Mouse (Mus musculus) testis, adult 2 months (tissue): ENCODE measurements around the gene Prph.

ENCODE experiments used
- CTCF ChIP-seq: fragments of 200-500 bp; IDR thresholded peaks from 2 replicates; pipeline ENCODE4 v1.5.1; 2012; ENCODE audit warnings: low read depth, mild to moderate bottlenecking, inconsistent platforms, low read length, moderate library complexity; ENCODE audit not compliant: control insufficient read depth, insufficient read depth, insufficient replicate concordance
- POLR2A ChIP-seq: fragments of 200-500 bp; IDR thresholded peaks from 2 replicates; pipeline ENCODE4 v1.6.1; 2012; ENCODE audit warnings: low read depth, mild to moderate bottlenecking, inconsistent platforms, low read length, moderate library complexity; ENCODE audit not compliant: control insufficient read depth

- TF ChIP-seq CTCF (no peak), POLR2A (no peak)
Observed at GRCm38 (mm10) chr15:99096831-99097500, 42.0 kb downstream of the Prph start.
